Mouse (Mus musculus): Measurements from ENCODE around the gene Stpg4. TPM values are rescaled to one million over a fixed set of nuclear protein-coding genes. Genes with fewer than 3 reads are reported as not detected.

Stpg4 gene
- not detected in 2 replicates for polyA plus RNA-seq (2014; fragmentation: Nextera tagmentation; extraction: Ambion mirVana)

DNA sequence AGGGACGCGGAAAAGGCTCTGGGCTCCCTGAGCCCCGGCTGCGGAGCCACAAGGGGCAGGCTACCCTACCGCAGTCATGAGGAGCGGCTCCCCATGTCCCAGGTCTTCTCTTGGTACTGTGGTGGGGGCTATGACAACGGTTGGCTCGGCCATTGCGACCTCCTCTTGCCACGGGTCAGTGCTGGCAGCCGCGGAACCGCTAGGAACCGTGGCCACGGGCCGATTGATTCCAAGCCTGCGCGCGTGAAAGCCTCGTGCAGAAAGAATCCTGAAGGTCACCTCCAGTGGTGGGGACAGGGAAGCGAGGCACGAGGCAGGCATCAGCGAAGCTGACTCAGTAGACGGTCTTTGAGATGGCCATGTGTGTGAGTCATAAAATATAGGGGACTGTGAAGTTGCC lies at the start of gene Stpg4:
Gene Stpg4 (minus strand): TSS at position 231 of the 400 bp plus-strand sequence.
- Histone ChIP-seq H3K4me1 (replicated peaks; ENCODE audit: control insufficient read depth, insufficient read depth, low read length) (no peaks in the 10 kb centered on the region), H3K9me3 (ENCODE audit: control insufficient read depth, low read length) (no peaks in the 10 kb centered on the region), H3K27ac (ENCODE audit: low read depth, low read length) (no peak within 1 kb of the TSS), H3K27me3 (ENCODE audit: control insufficient read depth, insufficient read depth, low read length) (no peaks in the 10 kb centered on the region), H3K4me2 (replicated peaks; ENCODE audit: low read depth, low read length) (no peak within 1 kb of the TSS), H3K4me3 (ENCODE audit: low read depth, low read length) (no peak within 1 kb of the TSS), H3K9ac (ENCODE audit: low read depth, low read length) (no peak within 1 kb of the TSS), H3K36me3 (ENCODE audit: control insufficient read depth, insufficient read depth, low read length) (peaks cover 9% of the 10 kb centered on the region)
- 42% methylated on average over 24 of the region's 24 CpGs for WGBS
- no peak for ATAC-seq (ENCODE audit: low FRiP score)
- DNase-seq (ENCODE audit: low spot score) = no peak

DNA sequence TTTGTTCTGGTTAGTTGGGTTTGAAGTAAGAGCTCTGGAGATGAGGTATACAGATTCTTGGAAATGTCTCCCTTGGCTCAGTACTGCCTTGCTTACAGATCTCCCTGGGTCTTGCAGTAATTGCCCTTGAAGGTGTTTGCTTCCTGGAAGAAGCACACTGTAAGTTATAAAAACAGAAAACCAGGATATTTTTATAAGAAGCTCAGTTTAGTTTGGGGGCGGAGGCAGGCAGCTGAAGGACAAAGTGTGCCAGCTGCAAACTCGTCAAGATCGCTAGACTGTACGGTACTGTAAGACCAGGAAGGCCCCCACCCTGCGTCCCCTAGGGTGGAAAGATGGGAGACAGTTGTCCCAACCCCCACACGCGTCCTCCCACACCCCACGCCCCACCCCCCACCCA lies 47.8 kb upstream of the Stpg4 start:
- Histone ChIP-seq H3K36me3 (ENCODE audit: control insufficient read depth, insufficient read depth, low read length) (no peaks in the 10 kb centered on the region), H3K9ac (ENCODE audit: low read depth, low read length) (no peak overlapping the region), H3K9me3 (ENCODE audit: control insufficient read depth, low read length) (no peaks in the 10 kb centered on the region), H3K4me1 (replicated peaks; ENCODE audit: control insufficient read depth, insufficient read depth, low read length) (no peaks in the 10 kb centered on the region; the same call in 1 of the 2 replicates), H3K4me2 (replicated peaks; ENCODE audit: low read depth, low read length) (no peak overlapping the region), H3K27ac (ENCODE audit: low read depth, low read length) (no peak overlapping the region), H3K4me3 (ENCODE audit: low read depth, low read length) (no peak overlapping the region), H3K27me3 (ENCODE audit: control insufficient read depth, insufficient read depth, low read length) (peaks cover 3% of the 10 kb centered on the region; the same call in 1 of the 2 replicates)
- WGBS = 65% methylated on average over 8 of the region's 8 CpGs
- DNase-seq (ENCODE audit: low spot score) = no peak
- no peak for ATAC-seq (ENCODE audit: low FRiP score)

DNA sequence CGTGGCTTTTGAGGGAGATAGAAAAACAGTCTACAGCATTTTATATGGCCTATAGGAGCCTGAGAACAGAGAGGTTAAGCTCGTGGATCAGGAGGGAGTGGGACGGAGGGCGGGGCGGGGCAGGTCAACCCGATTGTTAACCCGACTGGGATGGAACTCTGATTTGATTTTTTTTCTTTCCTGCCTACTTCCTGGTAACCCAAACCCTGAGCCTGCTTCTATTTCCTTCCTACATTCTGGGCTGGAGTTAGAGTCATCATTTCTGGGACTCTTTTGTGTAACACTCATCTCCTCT lies 46.9 kb upstream of the Stpg4 start:
- H3K36me3 ChIP-seq (ENCODE audit: control insufficient read depth, insufficient read depth, low read length) = no peaks in the 10 kb centered on the region
- ATAC-seq (ENCODE audit: low FRiP score) = peak; percentile 36; the same call in 1 of the 2 replicates

DNA sequence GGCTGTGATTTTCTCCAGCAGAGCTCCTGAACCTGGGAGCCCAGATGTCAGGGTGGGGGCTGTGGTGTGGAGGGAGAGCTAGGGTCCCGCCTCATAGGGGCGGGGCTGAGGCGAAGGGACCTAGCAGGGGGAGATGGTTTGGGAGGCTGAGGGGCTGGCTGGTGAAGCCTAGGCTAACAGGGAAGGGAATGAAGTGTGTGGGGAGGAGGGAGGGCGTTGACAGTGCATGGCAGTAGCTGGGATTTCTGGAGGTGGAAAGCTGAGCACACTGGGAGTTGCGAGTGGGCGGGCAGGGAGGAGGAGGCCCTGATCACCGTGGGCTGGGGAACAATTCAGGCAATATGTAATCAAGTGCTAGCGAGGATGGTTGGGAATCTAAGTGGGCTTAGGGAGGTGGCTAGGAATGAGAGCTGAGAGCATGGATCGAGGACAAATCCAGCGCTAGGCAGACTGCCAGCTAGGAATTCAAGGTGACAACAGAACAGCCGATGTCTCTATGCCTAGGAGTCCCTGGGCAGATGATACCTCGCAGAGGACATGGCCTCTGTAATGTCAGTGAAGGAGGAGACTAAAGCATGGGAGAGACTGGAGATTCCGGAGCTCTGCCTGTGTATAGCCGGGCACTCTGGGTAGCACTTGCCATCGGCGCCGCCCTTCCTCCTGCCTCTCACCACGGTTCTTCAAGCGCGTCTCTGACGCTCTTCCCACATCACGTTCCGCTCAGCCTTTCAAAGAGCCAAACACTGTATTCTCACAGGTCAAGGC lies 46.4 kb upstream of the Stpg4 start:
- peak; percentile 61 for DNase-seq (ENCODE audit: low spot score)
- Histone ChIP-seq H3K27ac (ENCODE audit: low read depth, low read length) (no peak overlapping the region), H3K4me3 (ENCODE audit: low read depth, low read length) (peak overlapping the region; percentile 29), H3K4me2 (replicated peaks; ENCODE audit: low read depth, low read length) (peak overlapping the region; percentile 65), H3K9ac (ENCODE audit: low read depth, low read length) (peak overlapping the region; percentile 12), H3K4me1 (replicated peaks; ENCODE audit: control insufficient read depth, insufficient read depth, low read length) (no peaks in the 10 kb centered on the region; the same call in 1 of the 2 replicates), H3K27me3 (ENCODE audit: control insufficient read depth, insufficient read depth, low read length) (peaks cover 3% of the 10 kb centered on the region; the same call in 1 of the 2 replicates), H3K36me3 (ENCODE audit: control insufficient read depth, insufficient read depth, low read length) (no peaks in the 10 kb centered on the region), H3K9me3 (ENCODE audit: control insufficient read depth, low read length) (no peaks in the 10 kb centered on the region)
- ATAC-seq (ENCODE audit: low FRiP score) = peak; percentile 62
- WGBS = under 1% methylated on average over 23 of the region's 23 CpGs

More for the DNA sequence above, 46.9 kb upstream of the Stpg4 start:
- 0% methylated on average over 7 of the region's 7 CpGs for WGBS
- peaks cover 3% of the 10 kb centered on the region; the same call in 1 of the 2 replicates for H3K27me3 ChIP-seq (ENCODE audit: control insufficient read depth, insufficient read depth, low read length)
- H3K9ac ChIP-seq (ENCODE audit: low read depth, low read length) = peak overlapping the region; percentile 12; the same call in 1 of the 2 replicates
- H3K27ac ChIP-seq (ENCODE audit: low read depth, low read length) = no peak overlapping the region
- no peak for DNase-seq (ENCODE audit: low spot score)
- peak overlapping the region; percentile 65 for H3K4me2 ChIP-seq (replicated peaks; ENCODE audit: low read depth, low read length)
- H3K9me3 ChIP-seq (ENCODE audit: control insufficient read depth, low read length) = no peaks in the 10 kb centered on the region
- peak overlapping the region; percentile 29 for H3K4me3 ChIP-seq (ENCODE audit: low read depth, low read length)
- no peaks in the 10 kb centered on the region; the same call in 1 of the 2 replicates for H3K4me1 ChIP-seq (replicated peaks; ENCODE audit: control insufficient read depth, insufficient read depth, low read length)

DNA sequence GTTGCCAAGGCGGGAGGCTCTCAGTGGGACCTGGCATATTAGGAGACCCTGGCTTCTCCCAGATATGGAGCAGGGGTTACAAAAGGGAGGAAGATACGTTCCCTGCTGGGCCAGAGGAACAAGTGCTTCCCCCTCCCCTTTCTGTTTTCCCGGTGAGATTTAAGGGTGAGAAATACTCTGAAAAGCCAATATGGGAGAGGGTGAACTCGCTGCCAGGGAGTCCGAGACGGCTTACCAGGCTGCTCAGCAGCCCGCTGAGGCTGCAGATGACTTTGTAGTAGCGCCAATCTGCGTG lies 45.8 kb upstream of the Stpg4 start:
- 7% methylated on average over 9 of the region's 9 CpGs for WGBS
- H3K9me3 ChIP-seq (ENCODE audit: control insufficient read depth, low read length) = no peaks in the 10 kb centered on the region
- H3K36me3 ChIP-seq (ENCODE audit: control insufficient read depth, insufficient read depth, low read length) = no peaks in the 10 kb centered on the region
- peaks cover 3% of the 10 kb centered on the region; the same call in 1 of the 2 replicates for H3K27me3 ChIP-seq (ENCODE audit: control insufficient read depth, insufficient read depth, low read length)
- H3K9ac ChIP-seq (ENCODE audit: low read depth, low read length) = peak overlapping the region; percentile 12
- DNase-seq (ENCODE audit: low spot score) (no peak), ATAC-seq (ENCODE audit: low FRiP score) (no peak)
- H3K27ac ChIP-seq (ENCODE audit: low read depth, low read length) = no peak overlapping the region
- peak overlapping the region; percentile 29 for H3K4me3 ChIP-seq (ENCODE audit: low read depth, low read length)
- H3K4me2 ChIP-seq (replicated peaks; ENCODE audit: low read depth, low read length) = peak overlapping the region; percentile 65
- H3K4me1 ChIP-seq (replicated peaks; ENCODE audit: control insufficient read depth, insufficient read depth, low read length) = no peaks in the 10 kb centered on the region; the same call in 1 of the 2 replicates

DNA sequence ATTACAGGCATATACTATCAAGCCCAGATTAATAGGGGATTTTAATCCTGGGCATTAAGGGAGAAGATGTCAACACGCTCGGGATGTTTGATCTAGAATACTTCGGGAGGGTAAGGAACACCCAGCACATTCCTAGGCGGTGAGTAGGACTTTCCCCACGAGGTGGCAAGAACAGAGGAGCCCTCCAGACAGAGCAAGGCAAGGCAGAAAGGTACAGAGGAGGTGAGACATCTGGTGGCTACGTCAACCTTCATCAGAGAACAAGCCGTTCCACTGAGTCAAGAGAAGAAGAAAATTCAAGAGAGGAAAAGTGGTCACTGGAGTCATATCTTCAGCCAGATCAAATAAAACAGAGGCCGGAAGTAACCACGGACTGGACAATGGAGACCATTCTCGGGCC lies 45.3 kb upstream of the Stpg4 start:
- H3K27me3 ChIP-seq (ENCODE audit: control insufficient read depth, insufficient read depth, low read length) = peaks cover 3% of the 10 kb centered on the region; the same call in 1 of the 2 replicates
- no peak overlapping the region for H3K4me3 ChIP-seq (ENCODE audit: low read depth, low read length)
- no peak overlapping the region for H3K9ac ChIP-seq (ENCODE audit: low read depth, low read length)
- no peaks in the 10 kb centered on the region for H3K9me3 ChIP-seq (ENCODE audit: control insufficient read depth, low read length)
- 52% methylated on average over 10 of the region's 10 CpGs for WGBS
- H3K27ac ChIP-seq (ENCODE audit: low read depth, low read length) = no peak overlapping the region
- no peaks in the 10 kb centered on the region; the same call in 1 of the 2 replicates for H3K4me1 ChIP-seq (replicated peaks; ENCODE audit: control insufficient read depth, insufficient read depth, low read length)
- ATAC-seq (ENCODE audit: low FRiP score) (no peak), DNase-seq (ENCODE audit: low spot score) (no peak)
- no peak overlapping the region for H3K4me2 ChIP-seq (replicated peaks; ENCODE audit: low read depth, low read length)
- no peaks in the 10 kb centered on the region for H3K36me3 ChIP-seq (ENCODE audit: control insufficient read depth, insufficient read depth, low read length)

DNA sequence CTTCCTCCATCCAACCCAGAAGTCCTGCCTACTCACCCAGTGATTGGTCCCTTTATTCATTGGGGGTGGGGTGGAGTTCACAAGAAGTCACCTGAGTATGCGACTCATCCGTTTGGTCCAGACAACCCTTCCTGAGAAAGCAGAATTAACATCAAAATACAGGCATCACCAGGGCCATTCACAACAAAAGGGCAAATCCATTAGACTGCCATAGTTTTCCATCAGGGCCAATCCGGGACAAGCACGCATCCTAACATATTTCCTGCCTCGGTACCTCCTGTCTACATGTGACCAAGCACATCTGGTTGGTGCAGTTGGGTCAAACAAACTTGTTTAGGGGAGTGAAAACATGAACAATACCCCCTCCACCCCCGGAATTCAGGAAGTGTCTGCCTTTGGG lies 44.1 kb upstream of the Stpg4 start:
- no peak for DNase-seq (ENCODE audit: low spot score)
- H3K4me3 ChIP-seq (ENCODE audit: low read depth, low read length) = no peak overlapping the region
- H3K4me1 ChIP-seq (replicated peaks; ENCODE audit: control insufficient read depth, insufficient read depth, low read length) = no peaks in the 10 kb centered on the region; the same call in 1 of the 2 replicates
- no peaks in the 10 kb centered on the region for H3K36me3 ChIP-seq (ENCODE audit: control insufficient read depth, insufficient read depth, low read length)
- H3K4me2 ChIP-seq (replicated peaks; ENCODE audit: low read depth, low read length) = no peak overlapping the region
- no peak overlapping the region for H3K9ac ChIP-seq (ENCODE audit: low read depth, low read length)
- no peak overlapping the region for H3K27ac ChIP-seq (ENCODE audit: low read depth, low read length)
- no peak for ATAC-seq (ENCODE audit: low FRiP score)
- 56% methylated on average over 6 of the region's 6 CpGs for WGBS
- peaks cover 3% of the 10 kb centered on the region; the same call in 1 of the 2 replicates for H3K27me3 ChIP-seq (ENCODE audit: control insufficient read depth, insufficient read depth, low read length)
- H3K9me3 ChIP-seq (ENCODE audit: control insufficient read depth, low read length) = no peaks in the 10 kb centered on the region

DNA sequence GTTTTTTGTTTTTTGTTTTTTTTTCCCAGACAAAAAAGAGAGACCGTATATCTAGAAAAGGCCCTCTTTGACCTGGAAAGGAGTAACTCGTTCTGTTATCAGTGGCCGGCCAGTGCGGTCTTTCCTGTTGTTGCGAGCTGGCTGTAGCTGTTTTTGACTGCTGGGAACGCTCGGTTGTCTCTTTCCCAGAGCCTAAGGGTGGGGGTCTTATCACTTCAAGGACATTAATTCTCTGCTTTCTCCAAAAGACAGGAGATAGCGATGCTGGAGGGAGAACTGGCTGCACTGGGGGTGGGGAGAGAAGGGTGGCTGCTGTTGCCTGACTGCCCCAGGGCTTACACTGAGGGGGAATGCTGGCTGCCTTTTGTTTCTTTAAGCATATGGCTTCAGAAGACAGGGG lies 43.3 kb upstream of the Stpg4 start:
- Histone ChIP-seq H3K9ac (ENCODE audit: low read depth, low read length) (no peak overlapping the region), H3K36me3 (ENCODE audit: control insufficient read depth, insufficient read depth, low read length) (no peaks in the 10 kb centered on the region), H3K27ac (ENCODE audit: low read depth, low read length) (no peak overlapping the region), H3K27me3 (ENCODE audit: control insufficient read depth, insufficient read depth, low read length) (peaks cover 3% of the 10 kb centered on the region; the same call in 1 of the 2 replicates), H3K4me3 (ENCODE audit: low read depth, low read length) (no peak overlapping the region), H3K4me2 (replicated peaks; ENCODE audit: low read depth, low read length) (no peak overlapping the region), H3K4me1 (replicated peaks; ENCODE audit: control insufficient read depth, insufficient read depth, low read length) (no peaks in the 10 kb centered on the region; the same call in 1 of the 2 replicates), H3K9me3 (ENCODE audit: control insufficient read depth, low read length) (no peaks in the 10 kb centered on the region)
- ATAC-seq (ENCODE audit: low FRiP score) = no peak
- no peak for DNase-seq (ENCODE audit: low spot score)
- 67% methylated on average over 8 of the region's 8 CpGs for WGBS

DNA sequence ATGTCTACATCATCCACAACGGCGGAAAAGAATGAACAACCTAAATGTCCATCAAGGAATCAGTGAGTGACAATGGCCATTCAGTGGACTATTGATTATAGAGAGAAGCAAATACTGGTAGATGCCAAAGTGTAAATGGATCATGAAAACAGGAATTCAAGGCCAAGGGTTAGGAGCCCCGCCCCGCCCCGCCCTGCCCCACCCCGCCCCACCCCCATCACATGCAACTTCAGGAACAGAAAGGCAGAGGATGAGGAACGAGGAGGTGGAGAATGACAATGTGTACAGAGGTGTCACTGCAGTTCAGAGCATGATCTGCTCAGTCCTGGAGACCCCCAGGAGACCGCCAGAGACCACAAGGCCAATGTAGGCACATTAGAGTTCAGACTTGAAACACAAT lies 42.7 kb upstream of the Stpg4 start:
- peaks cover 2% of the 10 kb centered on the region; the same call in 1 of the 2 replicates for H3K27me3 ChIP-seq (ENCODE audit: control insufficient read depth, insufficient read depth, low read length)
- no peaks in the 10 kb centered on the region; the same call in 1 of the 2 replicates for H3K4me1 ChIP-seq (replicated peaks; ENCODE audit: control insufficient read depth, insufficient read depth, low read length)
- H3K4me2 ChIP-seq (replicated peaks; ENCODE audit: low read depth, low read length) = no peak overlapping the region
- WGBS = 69% methylated on average over 8 of the region's 8 CpGs
- no peak overlapping the region for H3K9ac ChIP-seq (ENCODE audit: low read depth, low read length)
- no peaks in the 10 kb centered on the region for H3K9me3 ChIP-seq (ENCODE audit: control insufficient read depth, low read length)
- DNase-seq (ENCODE audit: low spot score) = no peak
- ATAC-seq (ENCODE audit: low FRiP score) = no peak
- no peak overlapping the region for H3K4me3 ChIP-seq (ENCODE audit: low read depth, low read length)
- no peaks in the 10 kb centered on the region for H3K36me3 ChIP-seq (ENCODE audit: control insufficient read depth, insufficient read depth, low read length)
- H3K27ac ChIP-seq (ENCODE audit: low read depth, low read length) = no peak overlapping the region

Data from hindbrain, embryonic 11.5 days (tissue).